Mouse (Mus musculus) cerebellum, adult 18-20 months (tissue): ENCODE results near the gene Ube2t.
A peak's percentile ranks its signal among the peaks of the same experiment; 100 is the strongest.

Experiments
- DNase-seq, 2 experiments: peaks; one replicate each; pipeline ENCODE4 v3.0.0; 2021

Ube2t gene

GRCm38 (mm10) chr1:134962053-134962803, at the start of gene Ube2t:
Gene Ube2t (plus strand): TSS chr1:134962565.
- peak; percentile 95 to 96 for DNase-seq

- peak; percentile 46 to 57 for DNase-seq
These were observed 48.8 kb upstream of the Ube2t start for GRCm38 (mm10) chr1:134913535-134913934.

GRCm38 (mm10) chr1:134915421-134915820, 46.9 kb upstream of the Ube2t start:
- no peak for DNase-seq

- DNase-seq, result no peak
These were observed 43.4 kb upstream of the Ube2t start for GRCm38 (mm10) chr1:134919010-134919409.

GRCm38 (mm10) chr1:134932431-134932830, 29.9 kb upstream of the Ube2t start:
- DNase-seq, result no peak

- no peak for DNase-seq
These were observed 26.0 kb upstream of the Ube2t start for GRCm38 (mm10) chr1:134936335-134936734.

GRCm38 (mm10) chr1:134938233-134938632, 24.1 kb upstream of the Ube2t start:
- DNase-seq, result no peak

GRCm38 (mm10) chr1:134940863-134941262, 21.5 kb upstream of the Ube2t start:
- no peak for DNase-seq

- DNase-seq, result no peak
These were observed 19.5 kb upstream of the Ube2t start for GRCm38 (mm10) chr1:134942898-134943297.

- no peak for DNase-seq
These were observed 14.8 kb upstream of the Ube2t start for GRCm38 (mm10) chr1:134947590-134947989.

- peak; percentile 46 to 56 for DNase-seq
These were observed 12.4 kb upstream of the Ube2t start for GRCm38 (mm10) chr1:134949946-134950345.

GRCm38 (mm10) chr1:134955050-134955636, 7.2 kb upstream of the Ube2t start:
- no peak for DNase-seq

GRCm38 (mm10) chr1:134955637-134956176, 6.7 kb upstream of the Ube2t start, which contains the start of gene Ppp1r12b:
Gene Ppp1r12b (minus strand): TSS chr1:134955942.
- DNase-seq, result peak; percentile 95 to 99

GRCm38 (mm10) chr1:134960634-134961033, 1.7 kb upstream of the Ube2t start:
- DNase-seq, result no peak

GRCm38 (mm10) chr1:134962821-134963220, 456 bp downstream of the Ube2t start:
- DNase-seq, result peak; percentile 44 to 45

- DNase-seq, result no peak
These were observed 3.1 kb downstream of the Ube2t start for GRCm38 (mm10) chr1:134965430-134965829.

- no peak for DNase-seq
These were observed 10.6 kb downstream of the Ube2t start for GRCm38 (mm10) chr1:134972920-134973319.

- DNase-seq, result peak; percentile 67 to 79
These were observed 25.0 kb downstream of the Ube2t start for GRCm38 (mm10) chr1:134987173-134987961.

- DNase-seq, result no peak
These were observed 25.6 kb downstream of the Ube2t start for GRCm38 (mm10) chr1:134987962-134988341.

GRCm38 (mm10) chr1:134989372-134989771, 27.0 kb downstream of the Ube2t start:
- peak; percentile 80 to 82 for DNase-seq

- DNase-seq, result no peak
These were observed 29.8 kb downstream of the Ube2t start for GRCm38 (mm10) chr1:134992046-134992645.

- DNase-seq, result no peak
These were observed 32.4 kb downstream of the Ube2t start for GRCm38 (mm10) chr1:134994739-134995138.

- no peak for DNase-seq
These were observed 33.1 kb downstream of the Ube2t start for GRCm38 (mm10) chr1:134995437-134995836.
